Mouse (Mus musculus) adrenal gland (tissue): ENCODE results near the gene Krt10.

Experiments
- intact Hi-C: fragments of 180-260 bp; cut with DNase I; formaldehyde crosslinking; loops from one replicate; pipeline ENCODE4 v1.15.1; 2025
- long read RNA-seq, 2 experiments: library from polyadenylated mRNA; unstranded; transcript quantifications; one replicate each; pipeline ENCODE4 v2.0.0; 2020; ENCODE audit warnings: borderline replicate concordance in 1 of 2; ENCODE audit not compliant: insufficient replicate concordance in 1 of 2

The Krt10 gene
- long read RNA-seq, experiment 1, partial matches to known transcripts: 9 of 9 reads
- long read RNA-seq, experiment 1, other reads (novel, unspliced or antisense): 0 of 9 reads
- long read RNA-seq, experiment 2, partial matches to known transcripts: 8 of 10 reads
- long read RNA-seq, experiment 2, other reads (novel, unspliced or antisense): 0 of 10 reads

DNA sequence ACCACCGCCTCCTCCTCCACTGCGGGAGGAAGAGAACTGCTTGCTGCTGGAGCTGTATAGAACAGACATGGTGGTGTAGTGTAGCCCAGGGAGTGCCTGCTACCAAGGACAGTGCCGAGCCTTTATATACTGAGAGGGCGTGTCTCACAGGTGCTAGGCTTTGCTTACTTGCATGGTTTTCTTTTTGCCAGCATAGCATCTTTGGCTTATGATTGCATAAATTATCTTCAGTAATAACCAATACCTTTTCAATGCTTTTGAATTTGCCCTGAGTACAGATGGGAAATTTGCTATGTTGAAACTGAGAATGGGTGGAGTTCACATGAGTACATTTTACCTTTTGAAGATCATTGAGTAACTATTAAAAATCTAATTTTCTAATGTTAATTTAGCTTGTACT is at the start of gene Krt10:
Gene Krt10 (minus strand): TSS at position 101 of the 400 bp plus-strand sequence.
- intact Hi-C loops: no loop called here

DNA sequence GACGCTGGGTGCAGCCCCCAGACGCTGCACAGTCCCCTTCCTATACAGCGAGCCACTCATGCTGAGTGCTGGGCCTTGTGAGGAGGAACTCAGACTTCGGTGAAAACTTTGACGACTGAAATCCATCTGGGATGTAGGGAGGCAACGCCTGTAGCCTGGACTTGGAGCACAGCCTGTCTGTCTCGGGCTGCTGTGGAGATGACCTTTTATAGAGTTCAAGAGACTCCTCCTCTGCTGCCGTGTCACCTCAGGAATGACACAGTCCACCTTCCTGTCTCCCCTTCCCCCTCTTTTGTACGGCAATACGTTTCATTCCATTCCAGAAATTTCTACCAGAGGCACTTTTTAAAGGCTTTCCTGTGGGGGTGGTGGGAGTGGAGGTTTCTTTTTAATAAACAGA is 48.8 kb upstream of the Krt10 start, which contains the start of gene Krt20:
Gene Krt20 (minus strand): TSS at position 179 of the 400 bp plus-strand sequence.
- intact Hi-C loops: no loop called here

DNA sequence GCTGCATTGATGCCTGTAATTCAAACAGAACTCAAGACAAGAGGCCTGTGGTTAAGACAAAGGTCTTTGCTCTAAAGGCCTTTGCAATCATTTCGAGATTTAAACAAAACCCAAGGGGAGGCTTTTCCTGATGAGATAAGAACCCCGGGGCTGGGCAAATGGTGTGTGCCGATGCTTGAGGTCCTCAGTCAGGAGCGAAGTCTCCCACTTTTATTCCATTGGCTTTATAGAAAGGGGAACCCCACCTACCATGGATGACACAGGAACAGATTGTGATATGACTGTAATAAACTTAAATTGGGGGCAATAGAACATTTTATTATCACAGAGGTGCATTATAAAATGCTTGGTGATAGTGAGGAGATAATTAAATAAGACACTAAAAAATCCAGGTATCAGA is 47.5 kb upstream of the Krt10 start:
- intact Hi-C loops: no loop called here

DNA sequence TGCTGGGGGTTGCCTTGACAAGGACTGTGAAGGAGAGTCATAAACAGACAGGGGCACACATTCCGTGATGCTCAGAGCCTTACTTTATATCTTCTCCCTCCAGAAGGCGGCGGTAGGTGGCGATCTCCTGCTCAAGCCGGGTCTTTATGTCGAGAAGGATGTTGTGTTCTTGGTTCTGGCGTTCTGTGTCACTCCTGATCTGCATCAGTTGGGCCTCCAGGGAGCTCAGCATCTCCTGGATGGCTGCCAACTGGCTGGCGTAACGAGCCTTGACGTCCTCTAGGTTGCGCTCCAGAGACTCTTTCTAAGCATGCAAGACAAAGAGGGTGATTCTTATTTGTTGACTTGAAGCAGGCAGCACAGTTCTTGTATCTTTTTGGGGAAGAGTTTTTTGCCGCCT is 41.5 kb upstream of the Krt10 start:
- intact Hi-C loops: no loop called here

DNA sequence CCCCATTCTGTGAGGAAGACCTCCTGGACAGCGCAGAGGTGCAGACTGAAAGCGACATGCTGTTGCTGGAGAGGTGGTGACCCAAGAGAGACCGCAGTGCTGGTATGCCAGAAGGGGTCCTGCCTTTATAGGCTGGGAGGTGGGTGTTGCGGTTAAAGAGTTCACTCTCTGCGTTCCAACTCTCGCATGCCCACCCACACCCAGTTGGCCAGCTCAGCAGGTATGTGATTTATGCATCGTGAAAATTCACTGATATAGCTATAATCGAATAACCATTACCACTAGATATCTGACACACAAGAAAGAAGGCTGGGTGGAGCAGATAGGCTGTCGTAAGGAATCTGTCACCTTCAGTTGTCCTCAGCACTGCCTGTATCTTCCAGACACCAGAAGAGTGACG is 33.0 kb upstream of the Krt10 start, which contains the start of gene Krt12:
Gene Krt12 (minus strand): TSS at position 101 of the 400 bp plus-strand sequence.
- intact Hi-C loops: no loop called here

DNA sequence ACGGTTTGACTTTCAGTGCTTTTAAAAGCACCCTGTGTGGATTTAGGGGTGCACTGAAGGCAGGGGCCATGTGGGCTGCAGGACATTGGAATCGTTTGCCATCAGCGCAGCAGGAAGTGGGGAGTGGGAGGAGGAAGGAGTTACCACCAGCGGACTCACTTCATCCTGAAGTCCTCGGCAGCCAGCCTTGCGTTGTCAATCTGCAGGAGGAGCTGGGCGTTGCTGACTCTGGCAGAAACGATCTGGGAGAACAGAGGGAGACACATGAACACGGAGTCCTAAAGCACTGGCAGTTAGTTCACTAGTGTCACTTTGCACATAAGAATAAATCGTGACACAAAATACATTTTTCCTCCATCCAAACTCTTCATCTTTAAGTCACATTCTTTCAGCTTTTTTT is 31.4 kb upstream of the Krt10 start:
- intact Hi-C loops: no loop called here

DNA sequence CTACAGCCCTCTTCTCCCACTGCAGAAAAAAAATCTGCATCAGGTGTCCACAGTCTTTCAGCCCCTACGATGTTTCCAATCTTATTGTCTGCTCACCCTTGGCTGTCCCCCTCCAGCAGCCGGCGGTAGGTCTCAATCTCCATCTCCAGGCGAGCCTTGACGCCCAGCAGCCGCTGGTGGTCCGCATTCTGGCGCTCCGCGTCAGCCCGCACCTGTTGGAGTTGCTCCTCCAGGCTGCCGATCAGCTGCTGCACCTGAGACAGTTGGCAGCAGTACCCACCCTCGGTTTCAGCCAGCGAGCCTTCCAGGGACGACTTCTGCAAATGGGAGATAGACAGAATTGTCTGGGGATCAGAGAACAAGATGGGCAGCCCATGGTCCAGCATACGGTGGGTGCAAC is 28.7 kb upstream of the Krt10 start:
- intact Hi-C loops: no loop called here

DNA sequence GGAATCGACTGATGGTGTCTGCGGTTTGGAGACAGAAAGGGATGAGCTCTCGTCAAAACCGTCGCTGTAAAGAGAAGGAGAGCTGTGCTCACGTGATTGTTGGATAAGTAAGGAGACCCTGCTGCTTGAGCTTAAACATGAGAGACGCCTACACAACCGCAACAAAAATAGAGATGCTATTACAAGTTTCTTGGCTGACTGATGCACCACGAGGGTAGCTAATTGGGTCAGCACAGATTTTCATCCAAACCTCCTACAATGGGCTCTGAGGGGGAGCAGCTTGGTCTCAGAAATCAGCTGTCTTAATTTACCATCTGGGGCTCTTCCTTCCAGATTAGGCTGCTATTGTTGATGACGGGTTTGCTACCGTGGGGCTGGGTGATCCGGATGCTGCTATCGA is 27.7 kb upstream of the Krt10 start:
- intact Hi-C loops: no loop called here

DNA sequence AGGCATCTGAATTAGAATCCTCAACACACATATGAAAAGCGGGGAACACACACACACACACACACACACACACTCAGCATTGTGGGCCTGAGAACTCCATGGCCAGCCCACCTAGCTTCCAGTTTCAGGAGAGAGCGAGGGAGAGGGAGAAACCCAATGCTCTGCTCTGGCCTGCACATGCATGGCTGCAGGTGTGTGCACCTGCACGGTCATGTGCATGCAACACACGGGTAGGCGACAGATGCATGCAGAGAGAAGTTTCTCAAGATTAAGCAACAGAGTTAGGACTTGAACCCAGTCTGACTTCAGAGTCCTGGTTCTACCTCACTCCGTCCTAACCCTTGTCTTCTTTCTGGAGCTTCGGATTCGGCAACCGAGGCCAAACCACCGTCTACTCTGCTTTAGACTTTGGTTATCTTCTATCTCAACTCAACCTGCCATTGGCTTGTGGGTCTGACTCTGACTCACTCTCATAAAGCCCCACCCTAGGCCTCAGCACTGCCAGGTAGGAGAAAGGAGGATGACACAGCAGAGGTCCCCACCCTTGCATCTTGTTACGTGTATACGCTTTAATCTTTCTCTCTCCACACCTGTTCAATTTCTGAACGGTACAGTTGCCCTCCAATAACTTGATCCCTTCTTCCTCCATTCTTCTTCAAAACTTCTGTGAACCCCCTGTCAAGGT is 25.4 kb upstream of the Krt10 start:
- intact Hi-C loops: loop anchor here (5.0 kb wide), 1 partner anchor 588 kb away; no protein-coding TSS in a partner anchor

DNA sequence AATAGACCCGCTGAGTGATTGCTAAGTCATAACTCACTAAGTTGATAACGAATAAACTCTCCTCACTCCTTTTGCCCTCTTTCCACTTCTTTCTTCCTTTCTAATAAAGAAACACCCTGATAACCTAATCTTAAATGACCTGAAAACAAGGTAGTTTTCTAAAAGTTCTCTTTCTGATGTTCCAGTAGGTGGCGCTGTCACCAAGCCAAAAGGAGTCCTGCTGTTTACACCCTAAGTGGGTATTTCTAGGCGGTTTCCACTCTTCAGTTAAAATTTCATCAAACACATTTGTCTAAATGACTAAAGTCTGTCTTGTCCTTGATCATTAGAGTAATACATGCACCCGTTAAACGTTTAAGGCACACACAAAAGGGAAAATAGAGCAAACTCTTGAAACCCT is 24.1 kb upstream of the Krt10 start:
- intact Hi-C loops: loop anchor here (1.0 to 5.0 kb wide), 2 partner anchors 50 to 589 kb away; no protein-coding TSS in a partner anchor

DNA sequence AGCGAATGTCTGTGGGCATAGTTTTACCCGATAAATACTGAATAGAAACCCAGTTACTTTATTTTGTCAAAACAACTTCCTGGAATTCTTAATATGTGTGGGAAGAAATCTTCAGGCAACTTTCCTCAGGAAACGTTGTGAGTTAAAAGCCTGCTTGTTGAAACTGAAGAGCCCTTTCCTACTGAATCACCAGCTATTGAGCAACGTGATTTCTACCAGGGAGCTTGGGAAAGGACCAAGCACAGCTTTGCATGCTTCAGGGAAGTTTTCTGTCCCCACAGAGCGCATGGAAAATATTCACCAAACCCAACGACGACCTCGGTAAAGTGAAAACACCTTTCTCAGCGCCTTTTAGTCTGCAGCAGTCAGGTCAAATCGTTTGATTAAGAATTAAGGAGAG is 17.0 kb upstream of the Krt10 start:
- intact Hi-C loops: no loop called here

DNA sequence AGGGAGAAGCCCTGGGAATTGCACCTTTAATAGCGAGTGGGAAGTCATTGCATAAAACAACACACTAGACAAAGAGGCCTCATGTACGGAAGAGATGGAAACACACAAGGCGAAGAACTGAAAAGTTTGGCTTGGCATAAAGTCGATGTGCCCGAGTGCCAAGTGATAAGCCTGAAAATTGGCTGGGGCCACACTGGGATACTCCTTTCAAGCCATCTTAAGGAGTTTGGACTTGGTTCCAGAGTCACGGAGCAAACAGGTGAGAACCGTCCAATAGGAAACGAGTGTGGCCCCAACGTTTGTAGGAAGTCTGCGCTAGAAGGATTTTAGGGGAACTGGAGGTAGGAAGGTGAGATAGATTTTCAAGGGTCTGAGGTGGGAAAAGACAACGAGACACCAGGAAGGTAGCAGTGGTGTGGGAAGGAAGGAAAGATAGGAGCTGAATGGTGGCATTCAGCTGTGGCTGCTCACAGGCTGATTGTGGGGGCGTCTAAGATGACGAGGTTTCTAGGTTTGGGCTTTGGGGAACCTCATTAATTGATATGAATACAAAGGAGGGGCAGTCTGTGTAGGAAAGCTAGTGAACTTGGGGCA is 10.9 kb upstream of the Krt10 start:
- intact Hi-C loops: no loop called here

DNA sequence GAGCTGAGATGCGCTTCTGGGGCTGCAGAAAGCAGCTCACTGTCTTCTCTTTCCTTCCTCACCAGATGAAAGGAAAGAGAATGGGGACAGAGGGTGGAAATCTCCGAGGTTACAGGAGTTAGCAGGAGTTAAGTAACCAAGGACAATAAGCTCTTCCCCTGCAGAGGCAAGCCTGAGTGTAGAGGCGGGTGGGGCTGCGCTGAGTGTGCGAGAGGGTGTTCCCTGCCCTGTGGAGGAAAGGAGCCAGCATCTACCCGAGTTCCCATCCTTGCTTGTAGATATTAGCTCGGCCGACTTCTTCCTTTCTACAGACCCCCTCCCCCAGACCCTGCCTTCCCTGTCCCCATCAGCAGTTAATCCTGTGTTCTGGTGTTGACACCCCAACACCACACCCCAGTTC is 9.7 kb upstream of the Krt10 start:
- intact Hi-C loops: no loop called here

DNA sequence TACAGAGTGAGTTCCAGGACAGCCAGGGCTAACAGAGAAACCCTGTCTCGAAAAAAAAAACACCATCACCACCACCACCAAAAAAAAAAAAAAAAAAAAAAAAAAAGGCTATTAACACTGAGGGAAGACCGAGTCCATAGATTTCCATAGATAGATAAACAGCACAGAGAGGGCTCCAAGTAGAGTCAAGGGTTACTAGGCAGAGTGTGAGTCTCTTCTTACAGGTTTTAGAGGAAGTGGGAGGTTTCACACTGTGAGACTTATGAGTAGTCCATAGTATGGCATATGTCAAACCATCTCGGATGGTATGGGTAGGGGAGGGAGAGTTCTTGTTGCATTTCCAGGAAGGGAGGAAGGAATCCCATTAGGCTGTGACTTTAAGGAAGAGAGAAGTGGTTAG is 8.9 kb upstream of the Krt10 start:
- intact Hi-C loops: no loop called here

DNA sequence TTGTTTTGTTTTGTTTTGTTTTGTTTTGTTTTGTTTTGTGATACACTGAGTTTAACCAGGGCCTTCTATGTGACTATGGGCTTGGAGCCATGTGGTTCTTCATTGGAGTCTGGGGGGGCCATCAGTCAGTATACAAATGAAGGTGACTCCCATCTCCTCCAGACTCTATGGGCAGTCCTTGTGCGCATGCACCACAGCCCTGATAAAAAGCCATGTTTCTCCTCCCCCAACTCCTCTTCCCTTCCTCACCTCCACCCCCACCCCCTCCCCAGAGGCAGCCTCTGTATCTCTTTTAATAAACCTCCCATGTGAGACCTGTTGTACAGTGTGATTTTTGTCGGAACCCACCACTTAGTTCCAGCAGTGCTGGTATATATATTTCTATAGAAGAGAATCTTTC is 7.5 kb upstream of the Krt10 start:
- intact Hi-C loops: no loop called here

DNA sequence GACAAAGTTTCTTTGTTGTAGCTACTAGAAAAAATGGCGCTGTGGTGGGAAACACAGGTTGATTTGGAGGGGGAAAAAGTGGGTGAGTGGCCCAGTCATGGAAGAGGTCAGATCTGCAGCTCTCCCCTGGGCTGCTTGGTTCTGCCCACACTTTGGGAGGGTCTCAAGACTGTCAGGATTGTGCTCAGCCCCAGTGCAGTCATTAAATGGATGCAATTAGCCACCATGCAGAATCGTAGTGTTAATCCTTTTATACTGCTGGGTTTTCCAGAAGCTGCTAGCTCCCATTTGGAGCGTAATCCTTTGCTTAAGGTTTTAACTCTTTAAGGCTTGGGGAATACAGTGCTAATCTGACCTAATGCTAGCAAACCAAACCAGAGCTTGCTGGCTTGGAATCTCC is 6.9 kb upstream of the Krt10 start:
- intact Hi-C loops: no loop called here

DNA sequence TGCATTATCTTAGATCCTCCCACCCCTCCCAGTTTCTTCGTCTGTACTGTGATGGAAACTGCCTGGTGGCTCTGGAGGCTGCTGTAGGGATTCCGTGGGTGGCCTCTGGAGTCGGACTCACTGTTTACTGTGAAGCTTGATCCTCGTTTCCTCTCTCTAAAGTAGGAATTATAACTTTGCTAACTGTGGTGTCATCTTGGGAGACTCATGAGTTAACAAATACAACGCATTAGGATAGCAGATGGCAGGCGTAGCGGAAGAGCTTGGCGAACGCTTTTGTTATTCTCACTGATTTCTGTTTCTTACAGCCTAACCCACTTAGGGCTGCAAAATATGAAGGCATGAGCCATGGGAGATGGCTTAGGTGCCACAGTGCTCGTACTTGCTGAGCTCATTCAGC is 3.3 kb upstream of the Krt10 start:
- intact Hi-C loops: no loop called here

DNA sequence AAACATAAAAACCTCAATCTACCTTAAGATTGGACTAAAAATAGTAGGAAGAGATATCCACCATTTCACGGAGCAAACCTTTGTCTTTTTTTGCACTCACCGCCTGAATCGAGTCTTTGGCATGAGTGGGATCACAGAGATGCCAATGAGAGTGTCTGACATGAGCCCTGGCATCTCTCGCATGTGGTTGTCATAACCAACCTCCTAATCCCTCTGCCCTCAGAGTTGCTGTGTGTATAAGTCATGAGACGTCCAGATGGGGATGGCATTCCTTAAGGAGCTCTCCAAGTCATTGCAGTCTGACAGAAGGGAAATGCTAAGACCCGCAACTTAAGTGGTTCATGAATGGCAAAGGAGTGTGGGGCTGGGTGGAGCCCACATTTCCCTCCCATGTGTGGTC is 2.2 kb upstream of the Krt10 start:
- intact Hi-C loops: no loop called here

DNA sequence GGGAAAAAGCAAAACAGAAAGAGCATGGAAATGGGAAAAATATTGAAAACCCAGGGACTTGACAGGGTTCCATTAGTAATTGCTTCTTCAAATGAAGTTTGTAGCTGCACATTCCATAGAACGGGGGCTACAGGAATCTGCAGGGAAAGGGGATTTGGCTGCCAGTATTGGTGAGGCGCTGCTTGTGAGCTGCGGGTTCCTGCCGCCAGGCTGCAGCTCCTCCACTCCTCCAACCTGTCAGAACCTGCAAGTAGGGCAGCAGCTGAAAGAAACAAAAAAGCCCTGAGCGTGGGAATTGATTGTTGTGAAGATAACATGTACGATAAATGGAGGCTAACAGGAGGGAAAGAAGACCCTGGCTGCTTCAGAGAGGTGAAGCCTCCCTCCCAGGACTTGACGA is 1.7 kb upstream of the Krt10 start:
- intact Hi-C loops: no loop called here

DNA sequence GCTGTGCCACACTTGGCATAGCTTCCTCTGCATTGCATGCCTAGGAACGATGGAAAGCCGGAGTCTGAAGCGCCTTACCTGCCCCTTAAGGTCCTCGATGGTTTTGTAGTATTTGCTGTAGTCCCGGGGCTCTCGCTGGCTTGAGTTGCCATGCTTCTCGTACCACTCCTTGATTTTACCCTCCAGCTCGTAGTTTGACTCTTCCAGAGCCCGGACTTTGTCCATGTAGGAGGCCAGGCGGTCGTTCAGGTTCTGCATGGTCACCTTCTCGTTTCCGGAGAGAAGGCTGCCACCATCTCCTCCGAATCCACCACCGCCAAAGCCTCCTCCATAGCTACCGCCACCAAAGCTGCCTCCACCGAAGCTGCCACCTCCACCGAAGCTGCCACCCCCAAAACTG is 503 bp downstream of the Krt10 start:
- intact Hi-C loops: no loop called here

DNA sequence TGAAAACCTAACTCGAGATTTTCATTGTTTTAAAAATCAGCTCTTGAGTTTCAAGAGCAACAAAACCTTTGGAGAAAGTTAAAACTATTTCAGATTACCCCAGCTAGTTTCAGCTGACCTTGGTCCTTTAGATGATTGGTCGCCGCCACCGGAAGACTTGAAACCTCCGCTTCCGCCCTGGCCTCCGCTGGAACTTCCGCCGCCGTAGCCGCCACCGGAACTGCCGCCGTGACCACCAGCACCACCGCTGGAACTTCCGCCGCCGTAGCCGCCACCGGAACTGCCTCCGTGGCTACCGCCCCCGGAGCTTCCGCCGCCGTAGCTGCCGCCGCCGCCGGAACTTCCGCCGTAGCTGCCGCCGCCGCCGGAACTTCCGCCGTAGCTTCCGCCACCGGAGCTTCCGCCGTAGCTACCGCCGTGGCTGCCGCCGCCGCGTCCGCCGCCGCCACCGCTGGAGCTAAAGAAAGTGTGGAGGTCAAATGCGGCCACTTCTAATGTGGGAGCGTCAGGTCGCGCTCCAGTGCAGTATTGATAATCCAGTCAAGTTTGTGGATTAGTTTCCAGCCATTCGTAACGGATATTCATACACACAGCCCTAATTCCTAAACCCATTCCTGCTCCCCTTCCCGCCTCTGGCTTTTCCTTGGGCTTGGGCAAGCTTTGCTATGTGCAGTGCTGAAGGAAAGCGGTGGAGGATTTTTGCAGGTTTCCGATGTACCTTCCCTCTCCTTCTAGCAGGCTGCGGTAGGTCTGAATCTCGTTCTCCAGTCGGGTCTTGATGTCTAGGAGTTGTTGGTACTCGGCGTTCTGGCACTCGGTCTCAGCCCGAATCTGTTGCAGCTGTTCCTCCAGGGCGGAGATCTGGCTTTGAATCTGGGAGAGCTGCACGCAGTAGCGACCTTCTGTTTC is 3.1 kb downstream of the Krt10 start:
- intact Hi-C loops: no loop called here

DNA sequence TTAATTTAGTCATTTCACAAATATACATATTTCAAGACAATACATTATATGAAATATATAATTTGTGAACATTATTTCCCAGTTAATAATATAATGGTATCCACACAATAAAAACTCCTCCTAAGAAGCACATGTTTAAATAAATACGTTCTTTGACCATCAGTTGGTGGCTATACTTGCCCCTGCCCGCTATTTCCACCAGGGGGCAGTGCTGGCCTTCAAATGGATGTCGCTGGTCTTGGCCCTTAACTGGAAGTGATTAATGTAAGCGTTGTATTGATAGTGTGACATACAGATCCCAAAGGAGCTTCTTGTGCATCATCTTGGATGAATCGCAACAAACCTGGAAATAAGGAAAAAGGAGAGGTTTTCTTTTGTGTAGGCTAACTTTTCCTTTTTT is 9.6 kb downstream of the Krt10 start:
- intact Hi-C loops: loop anchor here (2.0 to 5.0 kb wide), 2 partner anchors 83 to 918 kb away; no protein-coding TSS in a partner anchor
